Mouse (Mus musculus) kidney, postnatal 0 days (tissue): ENCODE measurements at regions not wholly inside any gene's neighbourhood (a gene's known extent, or its start where the extent isn't known, plus 50 kb on each side); places are given as distances from the start of the nearest gene placed in this dataset.

Experiments
- ATAC-seq: fragments of 200-750 bp; cut with Nextera tagmentation; replicated peaks from 2 replicates; pipeline ENCODE4 v1.8.0; 2017; ENCODE audit warnings: low read depth, moderate number of reproducible peaks, moderate TSS enrichment, moderate library complexity; ENCODE audit not compliant: low FRiP score
- DNase-seq: peaks from one replicate; pipeline ENCODE4 v3.0.0-alpha.2; 2016; ENCODE audit warnings: low spot score
- H3K27ac ChIP-seq: fragments of 300-500 bp; sonication (generic); 2 replicates; pipeline ENCODE4 v1.5.1; 2014; ENCODE audit warnings: mild to moderate bottlenecking
- H3K27me3 ChIP-seq: fragments of 300-500 bp; sonication (generic); 2 replicates; pipeline ENCODE4 v1.6.1; 2014; ENCODE audit warnings: low read length, mixed read lengths; ENCODE audit not compliant: insufficient read depth
- H3K36me3 ChIP-seq: fragments of 300-500 bp; sonication (generic); 2 replicates; pipeline ENCODE4 v1.6.1; 2014; ENCODE audit warnings: low read length, mixed read lengths; ENCODE audit not compliant: insufficient read depth
- H3K4me1 ChIP-seq: fragments of 300-500 bp; sonication (generic); replicated peaks from 2 replicates; pipeline ENCODE4 v1.6.1; 2014; ENCODE audit warnings: antibody characterized with exemption, low read length, mixed read lengths; ENCODE audit not compliant: insufficient read depth
- H3K4me2 ChIP-seq: fragments of 300-500 bp; sonication (generic); 2 replicates; pipeline ENCODE4 v1.6.1; 2014; ENCODE audit warnings: mild to moderate bottlenecking, low read length, moderate library complexity, mixed read lengths
- H3K4me3 ChIP-seq: fragments of 300-500 bp; sonication (generic); replicated peaks from 2 replicates; pipeline ENCODE4 v1.5.1; 2014; ENCODE audit warnings: low read depth, low read length
- H3K9ac ChIP-seq: fragments of 300-500 bp; sonication (generic); 2 replicates; pipeline ENCODE4 v1.6.1; 2014; ENCODE audit warnings: low read depth, low read length
- H3K9me3 ChIP-seq: fragments of 300-500 bp; sonication (generic); replicated peaks from 2 replicates; pipeline ENCODE4 v1.6.1; 2016; ENCODE audit warnings: low read length, inconsistent platforms, mixed read lengths
- CTCF ChIP-seq: IDR thresholded peaks from 2 replicates; pipeline ENCODE4 v1.5.1; 2016; ENCODE audit warnings: antibody characterized with exemption, low read depth, mild to moderate bottlenecking, moderate library complexity
- WGBS: fragments of 180-500 bp; shearing (Covaris S2); extraction: QIAGEN DNeasy Blood & Tissue Kit; methylation state at CpG from one replicate; pipeline ENCODE4 v1.1.7; 2014; 5-methylcytosine and 5-hydroxymethylcytosine counted together

DNA sequence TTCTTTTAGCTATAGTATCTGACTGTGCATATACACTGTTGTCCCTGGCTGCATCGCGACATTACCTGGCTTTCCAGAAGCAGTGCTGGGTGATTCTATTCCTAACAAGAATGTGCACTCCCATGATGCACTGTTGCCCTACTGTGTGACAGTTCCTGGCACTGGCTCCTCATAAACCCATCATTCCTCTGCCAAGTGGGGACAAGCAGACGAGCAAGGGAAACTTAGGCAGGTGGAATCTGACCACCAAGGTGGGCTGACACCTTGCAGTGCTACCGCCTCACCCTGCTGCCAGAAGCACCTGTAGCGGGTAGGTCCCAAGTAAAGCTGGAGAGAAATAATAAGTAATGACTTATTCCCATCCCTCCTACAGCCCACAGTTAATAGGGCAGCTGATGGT is 167.5 kb upstream of the Camk1g start:
- Histone ChIP-seq H3K27ac (0 out of 2 replicates have a peak overlapping the region, but pooled peaks have one; percentile 13), H3K27me3 (no peaks in the 10 kb centered on the region), H3K9ac (no peak overlapping the region), H3K36me3 (no peaks in the 10 kb centered on the region), H3K4me2 (no peak overlapping the region), H3K4me3 (no peak overlapping the region), H3K9me3 (no peaks in the 10 kb centered on the region), H3K4me1 (peaks cover 7% of the 10 kb centered on the region; the same call in 1 of the 2 replicates)
- 86% methylated on average over 5 of the region's 5 CpGs for WGBS
- no peak for TF ChIP-seq CTCF
- no peak for DNase-seq
- ATAC-seq: no peak

DNA sequence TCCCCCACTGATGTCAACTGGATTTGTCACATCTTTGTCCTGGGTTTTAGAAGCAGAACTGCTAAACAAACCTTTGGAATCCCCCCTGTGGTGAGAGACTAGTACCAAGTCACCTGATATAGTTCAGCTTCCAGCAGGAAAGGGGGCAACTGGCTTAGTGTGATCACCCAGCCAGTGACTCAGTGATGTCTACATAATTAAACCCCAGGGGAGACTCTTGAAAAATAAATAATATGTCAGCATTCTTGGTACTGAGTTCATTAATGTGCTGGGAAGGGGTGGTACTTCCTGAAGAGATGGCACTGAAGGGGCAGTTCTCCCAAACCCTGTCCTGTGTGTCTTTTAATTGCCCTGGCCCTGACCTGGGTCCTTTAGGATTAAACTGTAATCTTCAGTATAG is 166.5 kb upstream of the Camk1g start:
- Histone ChIP-seq H3K9me3 (no peaks in the 10 kb centered on the region), H3K4me1 (peaks cover 7% of the 10 kb centered on the region; the same call in 1 of the 2 replicates), H3K4me3 (no peak overlapping the region), H3K27ac (no peak overlapping the region), H3K27me3 (no peaks in the 10 kb centered on the region), H3K4me2 (no peak overlapping the region), H3K9ac (no peak overlapping the region), H3K36me3 (no peaks in the 10 kb centered on the region)
- ATAC-seq (no peak), DNase-seq (no peak)
- no peak for TF ChIP-seq CTCF

DNA sequence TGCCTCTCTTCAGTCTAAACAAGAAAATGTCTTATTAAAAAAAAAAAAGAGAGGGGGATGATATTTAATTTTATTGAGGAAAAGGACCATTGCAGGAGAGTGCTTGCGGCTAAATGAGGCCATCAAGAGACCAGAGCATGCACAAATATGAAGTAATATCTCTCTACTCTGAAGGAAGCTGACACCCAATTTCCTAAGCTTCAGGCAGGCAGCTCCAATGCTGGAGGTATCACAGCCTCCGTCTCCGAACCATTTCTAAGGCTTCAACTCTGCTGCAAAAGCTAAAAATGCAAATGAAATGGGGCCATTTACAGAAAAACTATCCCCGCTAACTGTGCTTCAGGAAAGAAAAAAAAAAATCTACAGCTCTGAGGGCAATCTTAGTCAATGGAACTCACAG is 164.4 kb upstream of the Camk1g start:
- H3K4me2 ChIP-seq: no peak overlapping the region
- H3K27ac ChIP-seq: no peak overlapping the region
- no peaks in the 10 kb centered on the region for H3K9me3 ChIP-seq
- WGBS: 83% methylated on average over 4 of the region's 4 CpGs
- H3K27me3 ChIP-seq: no peaks in the 10 kb centered on the region
- H3K36me3 ChIP-seq: no peaks in the 10 kb centered on the region
- H3K9ac ChIP-seq: no peak overlapping the region
- TF ChIP-seq CTCF: no peak
- no peaks in the 10 kb centered on the region; the same call in 1 of the 2 replicates for H3K4me1 ChIP-seq
- ATAC-seq (no peak), DNase-seq (no peak)
- no peak overlapping the region for H3K4me3 ChIP-seq

DNA sequence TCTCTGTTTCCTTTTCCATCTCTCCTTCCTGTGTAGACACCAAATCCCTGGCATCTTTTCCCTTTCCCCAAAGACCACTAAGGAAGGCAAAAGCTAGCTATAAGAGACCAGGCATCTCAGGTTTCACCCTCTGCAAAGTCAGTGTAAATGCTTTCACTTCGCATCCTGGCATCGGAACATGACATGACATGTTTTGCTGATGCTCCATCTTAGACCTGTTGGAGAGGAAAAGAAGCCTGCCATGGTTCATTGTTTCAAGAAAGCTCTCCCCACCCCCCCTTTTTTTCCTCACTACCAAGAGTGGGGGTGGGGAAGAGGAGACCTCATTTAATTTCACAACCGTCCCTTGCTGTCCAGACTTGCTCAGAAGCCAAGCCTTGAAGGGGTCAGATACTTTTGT is 156.4 kb upstream of the Camk1g start:
- no peak overlapping the region for H3K4me2 ChIP-seq

DNA sequence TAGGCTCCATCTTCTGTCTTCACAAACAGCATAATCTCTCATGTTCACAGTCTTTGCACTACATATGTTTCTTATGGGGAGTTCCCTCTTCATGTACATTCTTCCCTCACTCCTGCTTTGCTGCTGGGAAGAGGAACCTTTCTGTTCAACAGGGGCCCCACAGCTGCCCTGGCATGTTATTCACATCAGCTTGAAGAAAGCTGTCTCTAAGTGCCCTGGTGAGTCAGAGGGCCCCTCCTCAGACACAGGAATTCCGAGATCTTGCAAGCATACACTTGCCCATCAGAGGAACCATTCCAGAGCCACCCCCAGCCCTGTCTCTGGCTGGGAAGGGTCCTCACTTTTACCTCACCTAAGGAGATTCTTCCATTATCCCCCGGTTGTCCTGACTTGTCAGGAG is 151.9 kb upstream of the Camk1g start:
- H3K4me2 ChIP-seq: no peak overlapping the region
- H3K4me3 ChIP-seq: no peak overlapping the region
- H3K36me3 ChIP-seq: no peaks in the 10 kb centered on the region
- WGBS: 55% methylated on average over 2 of the region's 2 CpGs
- no peak for TF ChIP-seq CTCF
- no peaks in the 10 kb centered on the region for H3K9me3 ChIP-seq
- ATAC-seq (no peak), DNase-seq (no peak)
- no peaks in the 10 kb centered on the region for H3K4me1 ChIP-seq
- H3K27ac ChIP-seq: no peak overlapping the region
- H3K27me3 ChIP-seq: no peaks in the 10 kb centered on the region
- H3K9ac ChIP-seq: no peak overlapping the region

More for the DNA sequence above, 156.4 kb upstream of the Camk1g start:
- TF ChIP-seq CTCF: no peak
- whole genome bisulfite sequencing: 31% methylated on average over 3 of the region's 3 CpGs
- Histone ChIP-seq H3K4me1 (no peaks in the 10 kb centered on the region), H3K27me3 (no peaks in the 10 kb centered on the region), H3K4me3 (no peak overlapping the region), H3K9ac (no peak overlapping the region), H3K36me3 (no peaks in the 10 kb centered on the region), H3K9me3 (peaks cover 4% of the 10 kb centered on the region; the same call in 1 of the 2 replicates), H3K27ac (no peak overlapping the region)
- ATAC-seq (no peak), DNase-seq (no peak)

DNA sequence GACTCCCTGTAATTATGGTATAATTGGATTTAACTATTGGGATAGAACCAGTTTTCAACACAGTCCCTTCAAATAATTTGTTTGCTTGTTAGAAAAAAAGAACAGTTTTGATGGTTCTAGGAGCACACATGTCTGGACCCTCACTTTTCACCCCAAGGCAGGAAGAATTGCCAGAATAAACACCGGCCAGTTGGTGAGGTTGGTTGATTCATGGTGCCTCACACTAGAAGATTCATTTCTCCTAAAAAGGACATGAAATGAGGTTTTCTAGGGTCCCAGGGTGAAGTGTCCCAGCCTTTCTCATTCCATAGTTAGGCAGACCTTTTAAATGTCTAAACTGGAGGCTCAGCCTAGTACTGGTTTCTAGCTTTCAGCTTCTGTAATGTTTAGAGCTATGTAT is 148.7 kb upstream of the Camk1g start:
- no peak for ATAC-seq
- peak; percentile 53 for DNase-seq
- H3K27ac ChIP-seq: no peak overlapping the region
- H3K4me1 ChIP-seq: no peaks in the 10 kb centered on the region
- no peaks in the 10 kb centered on the region for H3K27me3 ChIP-seq
- WGBS: 50% methylated on average over 1 of the region's 1 CpGs
- no peaks in the 10 kb centered on the region for H3K36me3 ChIP-seq
- no peak overlapping the region for H3K4me3 ChIP-seq
- TF ChIP-seq CTCF: no peak
- H3K9ac ChIP-seq: no peak overlapping the region
- H3K4me2 ChIP-seq: no peak overlapping the region
- no peaks in the 10 kb centered on the region for H3K9me3 ChIP-seq

DNA sequence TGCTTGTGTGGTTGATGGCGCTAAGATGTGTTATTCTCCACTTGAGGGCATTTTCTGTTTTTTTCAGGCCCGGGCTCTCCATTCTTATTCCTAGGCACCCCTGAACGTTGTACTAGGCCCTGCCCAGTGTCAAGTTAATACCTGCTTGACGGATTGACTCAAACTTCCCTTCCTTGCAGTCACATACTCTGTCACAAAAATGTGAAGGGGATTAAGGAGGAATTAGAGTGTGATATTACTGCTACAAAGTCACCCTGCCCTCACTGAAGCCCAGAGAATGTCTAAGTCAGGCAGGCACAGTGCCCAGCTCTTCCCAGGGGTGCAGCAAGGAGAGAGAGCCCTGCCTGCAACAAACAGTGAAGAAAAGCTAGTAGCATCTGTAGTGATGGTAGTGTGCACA is 147.9 kb upstream of the Camk1g start:
- no peak for TF ChIP-seq CTCF
- Histone ChIP-seq H3K9ac (no peak overlapping the region), H3K4me2 (no peak overlapping the region), H3K36me3 (no peaks in the 10 kb centered on the region), H3K4me1 (no peaks in the 10 kb centered on the region), H3K9me3 (no peaks in the 10 kb centered on the region), H3K4me3 (no peak overlapping the region), H3K27me3 (no peaks in the 10 kb centered on the region), H3K27ac (no peak overlapping the region)
- WGBS: 70% methylated on average over 4 of the region's 4 CpGs
- no peak for ATAC-seq
- DNase-seq: no peak
